Mouse (Mus musculus) lung, postnatal 25 days (tissue): ENCODE results near the gene Oxgr1.
"Not testable (repeated sequence)": the region's sequence is repeated elsewhere in the genome, so short reads cannot be mapped to it uniquely, and the experiment has no call there.

Source experiments
- DNase-seq: peaks from one replicate; pipeline ENCODE4 v3.0.0; 2022; ENCODE audit warnings: low spot score

Gene Oxgr1

GRCm38 (mm10) chr14:120042187-120042820 is at the start of gene Oxgr1:
Oxgr1 (minus strand) TSS chr14:120042435.
- no peak for DNase-seq

- no peak for DNase-seq
Measured at GRCm38 (mm10) chr14:120090401-120090800, 48.2 kb upstream of the Oxgr1 start.

GRCm38 (mm10) chr14:120089649-120090360 is 47.6 kb upstream of the Oxgr1 start:
- DNase-seq = no peak

- DNase-seq = no peak
Measured at GRCm38 (mm10) chr14:120089006-120089648, 46.9 kb upstream of the Oxgr1 start.

GRCm38 (mm10) chr14:120084084-120084667 is 41.9 kb upstream of the Oxgr1 start:
- no peak for DNase-seq

- DNase-seq = peak; percentile 26
Measured at GRCm38 (mm10) chr14:120076192-120076591, 34.0 kb upstream of the Oxgr1 start.

GRCm38 (mm10) chr14:120075746-120076145 is 33.5 kb upstream of the Oxgr1 start:
- no peak for DNase-seq

GRCm38 (mm10) chr14:120074231-120074630 is 32.0 kb upstream of the Oxgr1 start:
- DNase-seq = no peak

GRCm38 (mm10) chr14:120061096-120061495 is 18.9 kb upstream of the Oxgr1 start:
- DNase-seq = peak; percentile 18

GRCm38 (mm10) chr14:120033454-120033853 is 8.8 kb downstream of the Oxgr1 start:
- no peak for DNase-seq

GRCm38 (mm10) chr14:120019948-120020347 is 22.3 kb downstream of the Oxgr1 start:
- no peak for DNase-seq

- DNase-seq = no peak
Measured at GRCm38 (mm10) chr14:120009969-120010872, 32.0 kb downstream of the Oxgr1 start.

GRCm38 (mm10) chr14:120005153-120005552 is 37.1 kb downstream of the Oxgr1 start:
- DNase-seq = no peak

GRCm38 (mm10) chr14:120003661-120004060 is 38.6 kb downstream of the Oxgr1 start:
- DNase-seq = no peak

- DNase-seq = no peak
Measured at GRCm38 (mm10) chr14:120002673-120003072, 39.6 kb downstream of the Oxgr1 start.

GRCm38 (mm10) chr14:119989651-119990050 is 52.6 kb downstream of the Oxgr1 start:
- no peak for DNase-seq

- peak; percentile 62 for DNase-seq
Measured at GRCm38 (mm10) chr14:119988937-119989645, 53.1 kb downstream of the Oxgr1 start.

- DNase-seq = no peak
Measured at GRCm38 (mm10) chr14:119987257-119987656, 55.0 kb downstream of the Oxgr1 start.

GRCm38 (mm10) chr14:119986778-119987177 is 55.5 kb downstream of the Oxgr1 start:
- DNase-seq = no peak

GRCm38 (mm10) chr14:119986351-119986750 is 55.9 kb downstream of the Oxgr1 start:
- DNase-seq = not testable (repeated sequence)

GRCm38 (mm10) chr14:119981314-119981713 is 60.9 kb downstream of the Oxgr1 start:
- DNase-seq = no peak
